Mouse (Mus musculus) hindbrain, embryonic 15.5 days (tissue): ENCODE measurements around the gene Rere. TPM values are rescaled to one million over a fixed set of nuclear protein-coding genes. Genes with fewer than 3 reads are reported as not detected.
"Not testable (repeated sequence)": the region's sequence is repeated elsewhere in the genome, so short reads cannot be mapped to it uniquely, and the experiment has no call there.

Source experiments
- ATAC-seq: fragments of 200-750 bp; cut with Nextera tagmentation; 2 replicates; pipeline ENCODE4 v1.8.0; 2017; ENCODE audit warnings: low read depth, moderate number of reproducible peaks, moderate TSS enrichment; ENCODE audit not compliant: low FRiP score
- H3K27ac ChIP-seq: fragments of 300-500 bp; sonication (generic); replicated peaks from 2 replicates; pipeline ENCODE4 v1.5.1; 2015; ENCODE audit warnings: mild to moderate bottlenecking, inconsistent platforms
- H3K27me3 ChIP-seq: fragments of 300-500 bp; sonication (generic); 2 replicates; pipeline ENCODE4 v1.6.1; 2015; ENCODE audit warnings: control low read depth, inconsistent platforms
- H3K36me3 ChIP-seq: fragments of 300-500 bp; sonication (generic); 2 replicates; pipeline ENCODE4 v1.6.1; 2015; ENCODE audit warnings: control low read depth, inconsistent platforms
- H3K4me1 ChIP-seq: fragments of 300-500 bp; sonication (generic); replicated peaks from 2 replicates; pipeline ENCODE4 v1.6.1; 2015; ENCODE audit warnings: control low read depth, inconsistent platforms
- H3K4me2 ChIP-seq: fragments of 300-500 bp; sonication (generic); 2 replicates; pipeline ENCODE4 v1.6.1; 2015; ENCODE audit warnings: moderate library complexity, mild to moderate bottlenecking, inconsistent platforms
- H3K4me3 ChIP-seq: fragments of 300-500 bp; sonication (generic); 2 replicates; pipeline ENCODE4 v1.5.1; 2015; ENCODE audit warnings: mild to moderate bottlenecking, inconsistent platforms
- H3K9ac ChIP-seq: fragments of 300-500 bp; sonication (generic); 2 replicates; pipeline ENCODE4 v1.6.1; 2015; ENCODE audit warnings: inconsistent platforms
- H3K9me3 ChIP-seq: fragments of 300-500 bp; sonication (generic); 2 replicates; pipeline ENCODE4 v1.6.1; 2016; ENCODE audit warnings: control low read depth, inconsistent platforms
- WGBS: fragments of 180-500 bp; shearing (Covaris S2); methylation state at CpG from one replicate; pipeline ENCODE4 v1.1.7; 2015; 5-methylcytosine and 5-hydroxymethylcytosine counted together
- polyA plus RNA-seq: library from polyadenylated mRNA; unstranded; fragments of >200 nt; fragmentation: Nextera tagmentation; extraction: Ambion mirVana; gene quantifications from 2 replicates; pipeline ENCODE4 v1.2.1, GENCODE M21; 2015

Rere gene
- polyA plus RNA-seq, 1 experiment from 2014 or later = 32.5 TPM

- no peak overlapping the region for H3K4me2 ChIP-seq
- peaks cover 38% of the 10 kb centered on the region for H3K4me1 ChIP-seq
- H3K27ac ChIP-seq = peak overlapping the region; percentile 35; the same call in 1 of the 2 replicates
- 82% methylated on average over 6 of the region's 6 CpGs for WGBS
- no peak overlapping the region for H3K4me3 ChIP-seq
- 0 out of 2 replicates have a peak, but pooled peaks have one; percentile 36 for ATAC-seq
- no peaks in the 10 kb centered on the region for H3K9me3 ChIP-seq
- no peak overlapping the region for H3K9ac ChIP-seq
- H3K27me3 ChIP-seq = no peaks in the 10 kb centered on the region
- no peaks in the 10 kb centered on the region for H3K36me3 ChIP-seq
Measured at GRCm38 (mm10) chr4:150592087-150592486, 310.6 kb downstream of the Rere start.

GRCm38 (mm10) chr4:150593473-150594217 lies 312.2 kb downstream of the Rere start:
- no peak overlapping the region for H3K9ac ChIP-seq
- peaks cover 34% of the 10 kb centered on the region for H3K4me1 ChIP-seq
- 79% methylated on average over 4 of the region's 4 CpGs for WGBS
- no peak for ATAC-seq
- no peaks in the 10 kb centered on the region for H3K9me3 ChIP-seq
- no peak overlapping the region for H3K27ac ChIP-seq
- H3K36me3 ChIP-seq = no peaks in the 10 kb centered on the region
- no peak overlapping the region for H3K4me3 ChIP-seq
- no peaks in the 10 kb centered on the region for H3K27me3 ChIP-seq
- H3K4me2 ChIP-seq = no peak overlapping the region

GRCm38 (mm10) chr4:150594298-150594829 lies 312.9 kb downstream of the Rere start:
- H3K9me3 ChIP-seq = no peaks in the 10 kb centered on the region
- H3K36me3 ChIP-seq = no peaks in the 10 kb centered on the region
- no peaks in the 10 kb centered on the region for H3K27me3 ChIP-seq
- no peak overlapping the region for H3K27ac ChIP-seq
- ATAC-seq = no peak
- H3K4me2 ChIP-seq = no peak overlapping the region
- WGBS = 97% methylated on average over 4 of the region's 4 CpGs
- H3K4me3 ChIP-seq = no peak overlapping the region
- H3K4me1 ChIP-seq = peaks cover 39% of the 10 kb centered on the region
- no peak overlapping the region for H3K9ac ChIP-seq

- Histone ChIP-seq H3K9me3 (no peaks in the 10 kb centered on the region), H3K27me3 (no peaks in the 10 kb centered on the region), H3K9ac (no peak overlapping the region), H3K4me1 (peaks cover 41% of the 10 kb centered on the region), H3K4me3 (no peak overlapping the region), H3K4me2 (no peak overlapping the region), H3K36me3 (no peaks in the 10 kb centered on the region), H3K27ac (no peak overlapping the region)
- WGBS = 83% methylated on average over 3 of the region's 3 CpGs
- ATAC-seq = no peak
Measured at GRCm38 (mm10) chr4:150595071-150595470, 313.6 kb downstream of the Rere start.

- Histone ChIP-seq H3K4me1 (peaks cover 37% of the 10 kb centered on the region), H3K4me2 (no peak overlapping the region), H3K9me3 (no peaks in the 10 kb centered on the region), H3K36me3 (no peaks in the 10 kb centered on the region), H3K4me3 (no peak overlapping the region), H3K27me3 (no peaks in the 10 kb centered on the region), H3K27ac (no peak overlapping the region), H3K9ac (no peak overlapping the region)
- WGBS = 88% methylated on average over 5 of the region's 5 CpGs
- ATAC-seq = no peak
Measured at GRCm38 (mm10) chr4:150595991-150596390, 314.5 kb downstream of the Rere start.

GRCm38 (mm10) chr4:150598686-150599085 lies 317.2 kb downstream of the Rere start:
- peak; percentile 67; the same call in 1 of the 2 replicates for ATAC-seq
- Histone ChIP-seq H3K27ac (0 out of 2 replicates have a peak overlapping the region, but pooled peaks have one; percentile 50), H3K27me3 (no peaks in the 10 kb centered on the region), H3K9me3 (no peaks in the 10 kb centered on the region), H3K9ac (no peak overlapping the region), H3K4me1 (peaks cover 40% of the 10 kb centered on the region), H3K36me3 (no peaks in the 10 kb centered on the region), H3K4me2 (no peak overlapping the region), H3K4me3 (no peak overlapping the region)
- WGBS = 74% methylated on average over 1 of the region's 1 CpGs

- Histone ChIP-seq H3K4me1 (peaks cover 45% of the 10 kb centered on the region), H3K27me3 (no peaks in the 10 kb centered on the region), H3K9ac (no peak overlapping the region), H3K9me3 (no peaks in the 10 kb centered on the region), H3K4me2 (no peak overlapping the region), H3K36me3 (no peaks in the 10 kb centered on the region), H3K27ac (peak overlapping the region; percentile 23; the same call in 1 of the 2 replicates), H3K4me3 (no peak overlapping the region)
- 78% methylated on average over 3 of the region's 3 CpGs for WGBS
- no peak for ATAC-seq
Measured at GRCm38 (mm10) chr4:150599119-150599992, 317.9 kb downstream of the Rere start.

- 89% methylated on average over 2 of the region's 2 CpGs for WGBS
- H3K4me3 ChIP-seq = not testable (repeated sequence)
Measured at GRCm38 (mm10) chr4:150600503-150600902, 319.1 kb downstream of the Rere start.

GRCm38 (mm10) chr4:150601489-150601888 lies 320.0 kb downstream of the Rere start:
- Histone ChIP-seq H3K36me3 (no peaks in the 10 kb centered on the region), H3K9ac (no peak overlapping the region), H3K4me2 (no peak overlapping the region), H3K9me3 (no peaks in the 10 kb centered on the region), H3K27ac (peak overlapping the region; percentile 68), H3K4me1 (peaks cover 65% of the 10 kb centered on the region), H3K4me3 (no peak overlapping the region), H3K27me3 (no peaks in the 10 kb centered on the region)
- WGBS = 64% methylated on average over 10 of the region's 10 CpGs
- no peak for ATAC-seq

More at GRCm38 (mm10) chr4:150600503-150600902, 319.1 kb downstream of the Rere start:
- not testable (repeated sequence) for ATAC-seq, H3K27ac ChIP-seq, H3K4me2 ChIP-seq, H3K9me3 ChIP-seq, H3K9ac ChIP-seq, H3K27me3 ChIP-seq, H3K36me3 ChIP-seq
- H3K4me1 ChIP-seq = peaks cover 55% of the 10 kb centered on the region

- Histone ChIP-seq H3K9ac (no peak overlapping the region), H3K4me2 (no peak overlapping the region), H3K4me3 (no peak overlapping the region), H3K36me3 (no peaks in the 10 kb centered on the region), H3K27ac (no peak overlapping the region), H3K4me1 (peaks cover 71% of the 10 kb centered on the region), H3K9me3 (no peaks in the 10 kb centered on the region), H3K27me3 (no peaks in the 10 kb centered on the region)
- no peak for ATAC-seq
- 90% methylated on average over 1 of the region's 1 CpGs for WGBS
Measured at GRCm38 (mm10) chr4:150603366-150604061, 322.1 kb downstream of the Rere start.

GRCm38 (mm10) chr4:150605804-150606203 lies 324.4 kb downstream of the Rere start:
- H3K4me3 ChIP-seq = no peak overlapping the region
- 87% methylated on average over 3 of the region's 3 CpGs for WGBS
- no peak for ATAC-seq
- H3K4me2 ChIP-seq = no peak overlapping the region
- H3K9ac ChIP-seq = no peak overlapping the region
- no peaks in the 10 kb centered on the region for H3K9me3 ChIP-seq
- H3K27me3 ChIP-seq = no peaks in the 10 kb centered on the region
- peak overlapping the region; percentile 82 for H3K27ac ChIP-seq
- no peaks in the 10 kb centered on the region for H3K36me3 ChIP-seq
- H3K4me1 ChIP-seq = peaks cover 55% of the 10 kb centered on the region
